Mouse (Mus musculus) left cerebral cortex, adult 9 months (tissue): Measurements from ENCODE around the gene Adig.

ENCODE experiments used
- DNase-seq, 2 experiments: peaks; one replicate each; pipeline ENCODE4 v3.0.0; 2022; ENCODE audit warnings: low spot score in 2 of 2

Gene Adig

DNA sequence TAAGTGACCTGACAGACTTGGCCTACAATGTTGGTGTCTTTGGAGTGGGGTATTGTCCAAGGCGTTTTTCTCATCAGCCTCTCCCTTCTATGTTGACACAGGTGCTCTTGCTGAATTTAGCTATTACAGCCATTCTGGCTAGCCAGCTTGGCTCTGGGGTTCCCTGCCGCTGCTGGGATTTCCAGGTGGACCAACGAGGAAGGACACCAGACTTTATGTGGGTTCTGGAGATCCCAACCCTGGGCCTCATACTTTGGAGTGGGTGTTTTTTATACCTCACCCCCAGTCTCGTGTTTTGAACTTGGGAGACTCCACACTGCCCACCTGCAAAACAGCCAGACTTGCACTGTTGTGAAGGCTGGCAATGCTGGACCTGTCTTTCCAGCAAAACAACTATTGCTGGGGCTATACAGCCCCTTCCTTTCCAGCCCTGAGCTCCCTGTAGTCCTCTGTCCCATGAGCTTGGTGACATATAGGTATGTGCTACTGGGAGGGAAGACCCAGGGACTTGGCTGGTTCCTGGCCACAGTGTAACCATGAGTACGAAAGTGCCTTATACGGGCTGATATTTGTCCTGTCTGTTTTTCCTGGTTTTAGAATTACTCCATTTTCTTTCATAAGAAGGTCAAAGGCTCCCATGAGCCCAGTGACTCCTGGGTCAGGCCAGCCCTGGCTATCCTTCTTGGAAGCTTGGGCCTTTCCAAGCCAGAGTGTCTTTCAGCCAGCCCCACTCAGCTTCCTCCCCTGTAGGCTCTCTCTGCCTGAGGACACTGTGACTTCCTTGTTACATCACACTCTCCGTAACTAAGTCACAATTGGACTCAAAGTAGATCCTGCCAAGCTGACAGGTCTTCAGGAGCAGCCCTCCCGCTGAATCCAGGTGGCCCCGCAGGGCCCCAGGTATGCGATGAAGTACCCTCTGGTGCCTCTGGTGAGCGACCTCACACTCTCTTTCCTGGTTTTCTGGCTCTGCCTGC lies at the start of gene Adig:
Adig (plus strand) TSS at position 777 of the 977 bp plus-strand sequence.
- no peak for DNase-seq

GRCm38 (mm10) chr2:158456451-158456850 lies 46.0 kb upstream of the Adig start:
- no peak for DNase-seq

DNA sequence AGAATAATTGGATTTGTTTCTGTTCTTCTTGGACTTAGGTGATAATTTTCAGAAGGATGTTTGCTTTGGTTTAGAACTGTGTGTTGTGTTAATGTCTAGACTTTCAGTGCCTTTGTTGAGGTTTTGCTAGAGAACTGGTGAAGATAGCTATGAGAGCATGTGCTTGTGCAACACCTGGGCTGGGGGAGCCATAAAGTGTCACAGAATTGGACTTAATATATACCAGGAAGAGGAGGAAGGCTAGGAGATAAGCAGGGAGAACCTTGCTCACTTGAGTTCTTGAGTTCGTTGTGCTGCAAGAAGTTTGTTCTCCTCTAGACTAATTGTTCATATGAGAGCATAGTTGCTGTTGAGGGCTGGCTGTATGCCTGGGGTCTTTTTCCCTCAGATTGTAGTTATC lies 44.8 kb upstream of the Adig start:
- DNase-seq, result no peak

GRCm38 (mm10) chr2:158462450-158462849 lies 40.0 kb upstream of the Adig start:
- no peak for DNase-seq

DNA sequence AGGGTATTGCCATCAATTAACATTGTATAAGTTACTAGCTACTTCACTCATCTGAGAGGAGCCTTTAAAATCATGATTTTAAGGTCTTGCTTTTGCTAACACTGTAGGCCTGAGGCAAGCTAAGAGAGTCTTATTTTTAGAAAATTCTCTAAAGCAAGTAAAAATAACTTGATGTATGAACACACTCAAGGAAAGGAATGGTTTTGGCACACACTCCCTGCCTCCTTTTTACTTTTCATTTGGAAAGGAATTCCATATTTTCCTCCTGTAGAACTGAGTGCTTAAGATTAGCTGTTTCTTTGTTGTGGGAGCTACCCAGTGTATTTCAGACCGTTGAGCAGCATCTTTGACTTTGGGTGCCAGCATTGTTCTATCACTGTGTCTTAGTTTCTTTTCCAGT lies 28.3 kb upstream of the Adig start:
- DNase-seq, result peak in 1 of 2 experiments; percentile 15

GRCm38 (mm10) chr2:158477640-158478039 lies 24.8 kb upstream of the Adig start:
- DNase-seq, result no peak

GRCm38 (mm10) chr2:158498457-158498856 lies 4.0 kb upstream of the Adig start:
- no peak for DNase-seq

GRCm38 (mm10) chr2:158503226-158503625 lies 814 bp downstream of the Adig start:
- DNase-seq, result no peak

DNA sequence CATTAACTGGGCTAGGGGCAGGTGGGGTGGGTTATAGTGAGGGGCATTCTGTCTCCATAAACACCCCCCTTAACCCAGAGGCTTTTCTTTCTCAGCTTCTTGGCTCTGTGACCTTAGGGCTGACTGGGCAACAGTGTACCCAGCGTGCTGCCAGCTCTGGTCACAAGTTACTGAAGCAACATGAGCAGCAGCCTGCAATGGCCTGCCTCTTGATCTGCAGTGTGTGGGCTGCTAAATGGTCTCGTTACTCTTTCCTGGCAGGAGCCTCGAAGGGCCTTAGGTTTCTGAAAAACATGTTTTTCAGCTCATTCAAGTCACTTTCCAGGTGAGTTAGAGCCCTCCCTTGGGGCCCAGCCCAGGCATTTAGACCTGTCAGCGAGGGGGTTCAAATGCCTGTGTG lies 1.3 kb downstream of the Adig start:
- DNase-seq, result no peak

GRCm38 (mm10) chr2:158506475-158506874 lies 4.1 kb downstream of the Adig start:
- DNase-seq, result no peak

DNA sequence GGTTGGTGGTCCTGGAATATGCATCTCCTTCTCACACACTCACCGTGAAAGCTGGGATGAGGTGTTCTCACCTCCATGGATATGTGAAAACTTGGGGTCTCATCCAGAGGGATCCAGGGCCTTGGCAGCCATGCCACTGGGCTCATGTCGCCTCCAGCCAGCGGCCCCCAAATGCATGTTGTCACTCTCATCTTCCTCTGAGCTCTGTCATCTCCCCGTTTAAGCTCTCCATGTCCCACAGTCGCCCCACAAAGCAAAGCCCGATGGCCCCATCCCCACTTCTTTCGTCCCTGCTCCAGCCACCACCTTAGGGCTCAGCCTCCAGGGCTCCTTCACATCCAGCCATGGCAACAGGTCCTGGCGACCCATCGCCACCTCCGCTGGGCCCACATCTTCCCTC lies 4.6 kb downstream of the Adig start:
- DNase-seq, result no peak

DNA sequence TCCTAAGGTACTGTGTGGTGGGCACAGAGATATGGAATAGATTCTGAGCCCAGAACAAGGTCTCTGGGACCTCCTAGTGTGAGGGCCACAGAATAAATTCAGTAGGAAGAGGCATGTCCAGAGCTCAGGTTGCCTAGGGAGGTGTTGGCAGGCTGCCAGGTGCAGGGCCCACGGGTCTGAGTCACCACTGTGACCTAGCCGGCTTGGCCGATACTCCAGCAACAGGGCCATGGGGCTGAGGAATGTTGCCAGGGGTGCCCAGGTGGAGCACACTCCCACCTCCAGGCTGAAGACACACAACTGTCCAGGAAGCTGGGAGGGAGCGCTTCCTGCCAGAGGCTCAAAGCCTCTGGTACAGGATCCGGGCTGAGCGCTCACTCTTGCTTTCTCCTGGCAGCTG lies 8.3 kb downstream of the Adig start:
- no peak for DNase-seq

- DNase-seq, result no peak
Measured at GRCm38 (mm10) chr2:158512528-158512927, 10.1 kb downstream of the Adig start, which contains the start of gene Arhgap40. Gene Arhgap40 (plus strand): TSS chr2:158512796.

- no peak for DNase-seq
Measured at GRCm38 (mm10) chr2:158513821-158514336, 11.5 kb downstream of the Adig start.

GRCm38 (mm10) chr2:158518583-158518982 lies 16.2 kb downstream of the Adig start:
- DNase-seq, result no peak

DNA sequence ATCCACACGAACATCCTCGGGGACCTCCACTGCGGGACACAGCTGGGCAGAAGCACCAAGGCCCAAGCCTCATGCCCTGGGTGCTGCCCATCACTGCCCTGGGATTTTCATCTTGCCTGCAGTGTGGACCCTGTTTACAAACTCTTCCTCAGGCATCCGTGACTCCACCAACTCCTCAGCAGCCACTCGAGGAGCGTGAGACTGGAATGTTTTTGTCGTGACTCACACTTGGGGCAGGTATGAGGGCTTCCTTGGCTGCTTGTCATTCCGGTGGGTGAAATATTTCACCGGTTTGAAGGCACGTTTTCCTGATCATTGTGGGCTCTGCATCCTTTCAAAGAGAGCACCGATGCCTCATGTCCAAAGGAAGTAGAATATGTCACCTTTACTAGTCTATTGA lies 16.7 kb downstream of the Adig start:
- no peak for DNase-seq

GRCm38 (mm10) chr2:158519800-158520199 lies 17.4 kb downstream of the Adig start:
- DNase-seq, result no peak

GRCm38 (mm10) chr2:158523060-158523459 lies 20.6 kb downstream of the Adig start:
- DNase-seq, result no peak

GRCm38 (mm10) chr2:158524129-158524860 lies 21.9 kb downstream of the Adig start:
- DNase-seq, result no peak

- peak in 1 of 2 experiments; percentile 67 for DNase-seq
Measured at GRCm38 (mm10) chr2:158534090-158534489, 31.7 kb downstream of the Adig start.

DNA sequence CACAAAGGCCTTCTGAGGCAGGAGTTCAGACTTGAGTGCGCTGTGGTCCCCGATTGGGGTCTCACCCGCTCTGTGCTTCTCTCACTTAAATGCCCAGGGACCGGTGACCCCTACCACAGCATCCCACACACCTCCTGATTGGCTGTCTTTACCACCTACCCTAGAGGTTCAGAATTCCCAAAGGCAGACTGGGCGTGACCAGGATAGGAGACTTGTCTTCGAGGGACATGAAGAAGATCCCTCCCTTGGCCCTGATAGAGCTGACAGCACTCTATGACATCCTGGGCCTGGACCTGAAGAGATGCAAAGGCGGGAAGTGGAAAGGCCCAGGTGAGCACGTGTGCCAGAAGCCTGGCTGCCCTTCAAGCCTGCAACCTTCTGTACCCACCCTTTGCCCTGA lies 32.1 kb downstream of the Adig start:
- no peak for DNase-seq
